Mouse (Mus musculus) lung, adult 2 months (tissue): ENCODE results near the gene Tmem88b.

Experiments used
- CTCF ChIP-seq: fragments of 200-500 bp; IDR thresholded peaks from 2 replicates; pipeline ENCODE4 v1.5.1; 2011; ENCODE audit warnings: mild to moderate bottlenecking, low read length, control low read depth; ENCODE audit not compliant: insufficient read depth
- POLR2A ChIP-seq: fragments of 200-500 bp; IDR thresholded peaks from 2 replicates; pipeline ENCODE4 v1.6.1; 2011; ENCODE audit warnings: low read depth, mild to moderate bottlenecking, control low read depth, low read length, borderline replicate concordance; ENCODE audit errors: extremely low read depth

DNA sequence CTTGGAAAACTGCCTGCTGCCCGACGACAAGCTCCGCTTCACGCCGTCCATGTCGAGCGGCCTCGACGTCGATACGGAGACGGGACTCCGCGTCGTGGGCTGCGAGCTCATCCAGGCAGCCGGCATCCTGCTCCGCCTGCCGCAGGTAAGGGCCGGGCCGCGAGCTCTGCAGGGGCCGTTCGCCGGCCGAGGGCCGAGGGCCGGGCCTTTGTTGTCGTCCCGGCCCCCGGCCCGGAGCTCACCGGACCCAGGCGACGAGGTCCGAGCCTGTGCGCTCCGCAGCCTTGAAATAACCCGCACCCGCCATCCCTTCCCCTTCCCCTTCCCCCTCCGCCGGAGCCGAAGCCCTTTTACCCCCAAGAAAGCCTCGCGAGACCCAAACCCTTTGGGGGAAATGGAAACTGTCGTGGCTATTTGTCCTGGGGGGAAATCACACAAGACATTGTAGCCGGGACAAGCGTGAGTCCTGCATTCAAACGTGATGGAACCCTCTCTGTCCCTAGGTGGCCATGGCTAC lies 27.0 kb upstream of the Tmem88b start:
- TF ChIP-seq POLR2A, result no peak
- TF ChIP-seq CTCF, result no peak
